Mouse (Mus musculus): ENCODE measurements at regions not wholly inside any gene's neighbourhood (a gene's known extent, or its start where the extent isn't known, plus 50 kb on each side); places are given as distances from the start of the nearest gene placed in this dataset.
"Not testable (repeated sequence)": the region's sequence is repeated elsewhere in the genome, so short reads cannot be mapped to it uniquely, and the experiment has no call there.

DNA sequence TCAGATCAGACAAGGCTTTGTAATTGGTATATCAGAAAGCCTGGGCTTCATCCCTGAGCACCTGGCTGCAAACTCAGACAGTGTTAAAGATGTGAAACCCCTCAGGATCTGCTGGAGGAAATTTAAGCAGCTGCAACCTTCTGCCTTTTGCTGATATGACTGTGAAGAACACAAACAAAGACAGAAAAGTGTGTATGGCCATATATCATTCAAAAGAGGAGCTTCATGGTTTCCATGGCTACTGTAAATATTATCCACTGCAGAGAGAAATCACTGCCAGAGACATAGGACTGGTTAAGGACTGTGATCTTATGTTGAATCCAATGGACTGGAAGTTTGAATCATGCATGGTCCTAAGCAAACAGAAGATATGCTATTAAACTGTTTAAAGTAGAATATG, 402.6 kb upstream of the Ercc4 start:
- H3K4me2 ChIP-seq: no peak overlapping the region
- no peaks in the 10 kb centered on the region for H3K9me3 ChIP-seq
- no peak for ATAC-seq (ENCODE audit: borderline replicate concordance, extremely low read depth, low FRiP score, low TSS enrichment)
- H3K27me3 ChIP-seq: no peaks in the 10 kb centered on the region; the same call in 1 of the 2 replicates
- no peak overlapping the region for H3K4me3 ChIP-seq
- no peaks in the 10 kb centered on the region for H3K36me3 ChIP-seq
- H3K9ac ChIP-seq: no peak overlapping the region
- H3K4me1 ChIP-seq: no peaks in the 10 kb centered on the region
- H3K27ac ChIP-seq: no peak overlapping the region

DNA sequence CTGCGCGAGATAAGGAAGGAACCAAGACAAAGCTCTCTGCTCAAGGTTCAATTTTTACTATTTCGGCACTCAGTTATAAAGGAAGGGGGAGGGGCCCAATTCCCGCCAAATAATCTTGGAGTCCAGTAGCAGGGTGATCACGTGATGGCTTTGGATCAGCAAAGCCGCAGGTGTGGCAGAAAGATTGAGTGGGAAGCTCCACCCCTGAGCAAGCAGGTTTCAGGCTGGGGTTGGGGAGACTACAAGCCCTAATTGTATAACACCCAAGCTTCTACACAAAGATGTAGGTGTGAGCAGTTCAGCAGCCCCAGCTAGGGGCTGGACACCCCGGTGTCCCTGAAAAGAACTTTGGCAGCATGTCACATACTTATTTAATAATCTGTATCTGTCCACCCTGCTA, 388.1 kb upstream of the Ercc4 start:
- H3K9me3 ChIP-seq: not testable (repeated sequence)

DNA sequence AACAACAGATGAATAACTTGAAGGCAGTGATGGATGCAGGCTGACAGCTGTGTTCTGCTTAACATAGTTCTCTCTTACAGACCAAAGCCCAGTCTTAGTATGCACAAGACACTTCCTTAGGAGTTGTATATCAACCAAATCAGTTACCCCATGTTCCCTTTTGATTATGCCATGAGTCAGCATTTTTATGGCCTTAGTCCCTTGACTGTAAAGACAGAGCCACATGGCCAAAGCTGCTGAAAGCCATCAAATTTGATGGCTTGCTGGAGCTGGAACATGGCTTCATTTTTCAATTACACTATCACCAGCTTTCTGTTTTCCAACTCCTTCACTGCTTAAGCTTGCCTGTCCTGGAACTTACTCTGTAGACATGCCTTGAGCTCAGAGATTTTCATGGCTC, 383.4 kb upstream of the Ercc4 start:
- H3K9ac ChIP-seq: no peak overlapping the region
- no peaks in the 10 kb centered on the region for H3K4me1 ChIP-seq
- no peak overlapping the region for H3K4me3 ChIP-seq
- no peak overlapping the region for H3K4me2 ChIP-seq
- no peaks in the 10 kb centered on the region for H3K36me3 ChIP-seq
- H3K27me3 ChIP-seq: no peaks in the 10 kb centered on the region
- no peak overlapping the region for H3K27ac ChIP-seq
- ATAC-seq (ENCODE audit: borderline replicate concordance, extremely low read depth, low FRiP score, low TSS enrichment): no peak
- H3K9me3 ChIP-seq: no peaks in the 10 kb centered on the region

More for the DNA sequence above, 388.1 kb upstream of the Ercc4 start:
- H3K4me1 ChIP-seq; H3K9ac ChIP-seq; H3K27me3 ChIP-seq; ATAC-seq (ENCODE audit: borderline replicate concordance, extremely low read depth, low FRiP score, low TSS enrichment); H3K4me3 ChIP-seq; H3K36me3 ChIP-seq; H3K27ac ChIP-seq; H3K4me2 ChIP-seq: not testable (repeated sequence)
- 70% methylated on average over 6 of the region's 7 CpGs for WGBS

DNA sequence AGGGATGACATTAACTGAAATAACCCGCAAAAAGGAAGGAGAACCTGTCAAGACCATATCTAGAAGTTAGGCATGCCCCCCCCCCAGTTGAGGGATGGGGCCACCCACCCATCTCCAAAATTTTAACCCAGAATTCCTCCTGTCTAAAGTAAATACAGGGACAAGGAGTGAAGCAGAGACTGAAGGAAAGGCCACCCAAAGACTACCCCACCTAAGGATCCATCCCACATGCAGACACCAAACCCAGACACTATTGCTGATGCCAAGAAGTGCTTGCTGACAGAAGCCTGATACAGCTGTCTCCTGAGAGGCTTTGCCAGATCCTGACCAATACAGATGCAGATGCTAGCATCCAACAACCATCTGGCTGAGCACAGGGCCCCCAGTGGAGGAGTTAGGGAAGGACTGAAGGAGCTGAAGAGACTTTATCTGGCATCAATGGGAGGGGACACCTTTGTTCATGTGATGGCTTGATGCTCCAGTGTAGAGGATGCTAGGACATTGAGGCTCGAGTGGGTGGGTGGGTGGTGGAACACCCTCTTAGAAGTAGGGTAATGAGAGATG, 379.2 kb upstream of the Ercc4 start:
- H3K4me1 ChIP-seq; H3K9me3 ChIP-seq; H3K9ac ChIP-seq; H3K36me3 ChIP-seq; H3K27me3 ChIP-seq; H3K4me2 ChIP-seq; H3K4me3 ChIP-seq; H3K27ac ChIP-seq; ATAC-seq (ENCODE audit: borderline replicate concordance, extremely low read depth, low FRiP score, low TSS enrichment): not testable (repeated sequence)
- WGBS: 67% methylated on average over 2 of the region's 2 CpGs

DNA sequence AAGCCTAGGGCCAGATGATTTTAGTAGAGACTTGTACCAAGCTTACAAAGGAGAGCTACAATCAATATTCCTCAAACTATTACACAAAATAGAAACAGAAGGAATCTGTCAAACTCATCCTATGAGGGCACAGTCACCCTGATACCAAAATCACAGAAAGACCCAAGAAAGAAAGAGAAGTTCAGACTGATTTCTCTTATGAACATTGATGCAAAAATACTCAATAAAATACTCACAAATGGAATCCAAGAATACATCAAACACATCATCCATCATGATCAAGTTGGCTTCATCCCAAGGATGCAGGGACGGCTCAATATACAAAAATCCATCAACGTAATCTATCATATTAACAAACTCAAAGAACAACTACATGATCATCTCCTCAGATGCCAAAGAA, 377.9 kb upstream of the Ercc4 start:
- no peaks in the 10 kb centered on the region for H3K4me1 ChIP-seq
- H3K27ac ChIP-seq: no peak overlapping the region
- no peaks in the 10 kb centered on the region for H3K9me3 ChIP-seq
- H3K27me3 ChIP-seq: no peaks in the 10 kb centered on the region
- WGBS: 39% methylated on average over 2 of the region's 2 CpGs
- H3K4me3 ChIP-seq: no peak overlapping the region
- H3K4me2 ChIP-seq: no peak overlapping the region
- H3K9ac ChIP-seq: no peak overlapping the region
- no peak for ATAC-seq (ENCODE audit: borderline replicate concordance, extremely low read depth, low FRiP score, low TSS enrichment)
- no peaks in the 10 kb centered on the region for H3K36me3 ChIP-seq

DNA sequence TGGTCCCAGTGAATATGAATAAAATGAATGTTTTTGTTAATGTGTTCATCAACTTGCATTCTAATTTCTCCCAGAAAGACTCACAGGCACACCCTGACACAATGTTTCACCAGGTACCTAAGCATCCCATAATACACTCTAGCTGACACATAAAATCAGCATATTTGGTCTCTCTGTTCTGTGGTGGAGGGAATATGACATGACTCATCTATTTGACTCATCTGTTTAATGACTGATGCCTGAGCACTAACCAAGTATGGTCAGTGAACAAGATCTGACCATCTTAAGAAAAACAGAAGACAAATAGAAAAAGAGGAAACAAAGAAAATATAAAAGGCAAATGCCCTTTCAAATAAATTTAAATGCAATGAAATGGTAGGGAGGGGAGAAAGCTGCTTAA, 367.0 kb upstream of the Ercc4 start:
- Histone ChIP-seq H3K27ac (no peak overlapping the region), H3K9me3 (no peaks in the 10 kb centered on the region), H3K4me3 (no peak overlapping the region), H3K4me2 (no peak overlapping the region), H3K36me3 (no peaks in the 10 kb centered on the region), H3K9ac (no peak overlapping the region), H3K27me3 (no peaks in the 10 kb centered on the region), H3K4me1 (no peaks in the 10 kb centered on the region)
- ATAC-seq (ENCODE audit: borderline replicate concordance, extremely low read depth, low FRiP score, low TSS enrichment): no peak

DNA sequence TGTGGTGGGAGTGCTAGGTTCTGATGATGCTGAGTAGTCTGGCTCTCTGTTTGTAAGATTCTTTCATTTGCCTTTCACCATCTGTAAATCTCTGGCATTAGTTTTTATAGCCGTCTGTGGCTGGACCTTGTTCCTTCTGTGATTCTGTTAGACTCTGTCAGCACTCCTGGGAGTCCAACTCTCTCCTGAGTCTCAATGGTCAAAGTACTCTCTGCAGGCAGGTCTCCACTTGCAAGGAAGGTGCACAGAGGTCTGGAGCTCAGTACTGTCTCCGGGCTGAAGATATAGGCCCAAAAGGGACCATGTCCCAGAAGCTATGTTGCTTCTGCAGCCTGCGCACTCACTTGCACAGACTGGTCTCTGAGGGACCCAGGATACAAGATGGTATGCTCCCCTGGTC, 356.3 kb upstream of the Ercc4 start:
- Histone ChIP-seq H3K9me3 (no peaks in the 10 kb centered on the region), H3K4me2 (no peak overlapping the region), H3K27me3 (no peaks in the 10 kb centered on the region), H3K4me3 (no peak overlapping the region), H3K36me3 (no peaks in the 10 kb centered on the region), H3K27ac (no peak overlapping the region), H3K4me1 (no peaks in the 10 kb centered on the region), H3K9ac (no peak overlapping the region)
- ATAC-seq (ENCODE audit: borderline replicate concordance, extremely low read depth, low FRiP score, low TSS enrichment): no peak
- WGBS: 84% methylated on average over 3 of the region's 3 CpGs

DNA sequence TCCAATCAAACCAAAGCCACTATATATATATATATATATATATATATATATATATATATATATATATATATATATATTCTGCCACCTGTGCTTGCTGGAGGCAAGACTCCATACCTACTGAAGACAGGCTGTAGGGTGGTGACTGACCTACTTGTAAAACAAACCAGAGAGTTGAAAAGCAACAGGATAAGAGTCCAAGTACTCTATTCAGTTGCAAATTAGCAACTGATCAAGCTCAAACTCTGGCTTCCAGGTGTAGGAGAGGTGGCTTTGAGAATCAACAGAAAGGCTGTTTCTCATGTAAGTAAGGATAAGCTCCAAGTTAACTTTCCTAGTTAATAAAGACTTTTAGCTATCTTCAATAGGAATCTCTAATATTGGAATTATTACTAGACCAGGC, 355.1 kb upstream of the Ercc4 start:
- Histone ChIP-seq H3K4me2 (no peak overlapping the region), H3K27me3 (no peaks in the 10 kb centered on the region), H3K36me3 (no peaks in the 10 kb centered on the region), H3K9me3 (no peaks in the 10 kb centered on the region), H3K9ac (no peak overlapping the region), H3K27ac (no peak overlapping the region), H3K4me1 (no peaks in the 10 kb centered on the region), H3K4me3 (no peak overlapping the region)
- no peak for ATAC-seq (ENCODE audit: borderline replicate concordance, extremely low read depth, low FRiP score, low TSS enrichment)

DNA sequence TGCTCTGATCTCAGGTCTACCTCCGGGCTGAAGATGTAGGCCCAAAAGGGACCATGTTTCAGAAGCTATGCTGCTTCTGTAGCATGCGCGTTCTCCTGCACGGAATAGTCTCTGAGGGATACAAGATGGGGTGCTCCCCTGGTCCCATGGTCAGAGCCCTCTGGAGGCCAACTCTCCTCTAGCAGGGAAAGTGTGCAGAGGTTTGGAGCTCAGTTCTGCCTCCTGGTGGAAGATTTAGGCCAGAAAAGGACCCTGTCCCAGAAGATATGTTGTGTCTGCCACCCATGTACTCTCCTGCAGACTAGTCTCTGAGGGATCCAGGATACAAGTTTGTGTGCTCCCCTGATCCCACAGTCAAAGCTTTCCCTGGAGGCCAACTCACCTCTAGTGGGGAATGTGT, 350.9 kb upstream of the Ercc4 start:
- ATAC-seq (ENCODE audit: borderline replicate concordance, extremely low read depth, low FRiP score, low TSS enrichment): no peak
- 84% methylated on average over 4 of the region's 4 CpGs for WGBS
- Histone ChIP-seq H3K36me3 (no peaks in the 10 kb centered on the region), H3K4me3 (no peak overlapping the region), H3K27me3 (no peaks in the 10 kb centered on the region), H3K27ac (no peak overlapping the region), H3K4me1 (no peaks in the 10 kb centered on the region), H3K4me2 (no peak overlapping the region), H3K9me3 (no peaks in the 10 kb centered on the region), H3K9ac (no peak overlapping the region)

DNA sequence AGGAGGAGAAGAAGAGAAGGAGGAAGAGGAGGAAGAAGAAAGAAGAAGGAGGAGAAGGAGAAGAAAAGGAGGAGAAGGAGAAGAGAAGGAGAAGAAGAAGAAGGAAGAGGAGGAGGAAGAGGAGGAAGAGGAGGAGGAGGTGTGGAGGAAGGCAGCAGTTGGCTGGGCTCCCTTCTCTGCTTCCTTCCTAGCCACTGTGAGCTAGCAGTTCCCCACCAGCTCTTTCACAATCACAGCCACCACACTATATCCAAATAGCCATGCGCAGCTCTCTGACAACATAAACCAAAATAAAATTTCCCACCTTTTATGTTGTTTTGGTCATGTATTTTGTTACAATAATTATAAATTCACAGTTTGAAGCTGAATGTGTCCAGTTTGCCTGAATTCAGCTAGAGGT, 345.3 kb upstream of the Ercc4 start:
- Histone ChIP-seq H3K9ac (no peak overlapping the region), H3K9me3 (no peaks in the 10 kb centered on the region), H3K27me3 (no peaks in the 10 kb centered on the region), H3K4me2 (no peak overlapping the region), H3K27ac (no peak overlapping the region), H3K36me3 (no peaks in the 10 kb centered on the region), H3K4me3 (no peak overlapping the region), H3K4me1 (no peaks in the 10 kb centered on the region)
- no peak for ATAC-seq (ENCODE audit: borderline replicate concordance, extremely low read depth, low FRiP score, low TSS enrichment)
- WGBS: 85% methylated on average over 1 of the region's 1 CpGs

DNA sequence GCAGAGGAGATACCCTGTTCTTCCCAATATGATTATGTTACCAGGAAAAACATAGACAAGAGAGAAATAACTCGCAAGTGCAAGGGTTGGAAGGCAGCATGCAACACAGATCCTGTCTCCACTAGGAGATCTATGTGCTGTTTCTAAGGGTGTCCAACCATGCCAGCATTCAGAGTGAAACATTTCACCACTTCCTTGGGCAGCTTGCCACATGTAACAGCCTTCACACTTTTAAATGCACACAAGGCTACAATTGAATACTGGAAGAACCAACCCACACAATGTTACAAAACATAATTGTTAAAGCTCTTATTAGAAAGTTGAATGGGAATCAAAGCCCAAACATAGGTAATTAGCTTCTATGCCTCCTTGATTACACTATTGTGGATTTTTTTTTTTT, 344.9 kb upstream of the Ercc4 start:
- Histone ChIP-seq H3K4me2 (no peak overlapping the region), H3K27ac (no peak overlapping the region), H3K9ac (no peak overlapping the region), H3K4me3 (no peak overlapping the region), H3K27me3 (no peaks in the 10 kb centered on the region), H3K9me3 (no peaks in the 10 kb centered on the region), H3K36me3 (no peaks in the 10 kb centered on the region), H3K4me1 (no peaks in the 10 kb centered on the region)
- no peak for ATAC-seq (ENCODE audit: borderline replicate concordance, extremely low read depth, low FRiP score, low TSS enrichment)
- 72% methylated on average over 1 of the region's 1 CpGs for WGBS

DNA sequence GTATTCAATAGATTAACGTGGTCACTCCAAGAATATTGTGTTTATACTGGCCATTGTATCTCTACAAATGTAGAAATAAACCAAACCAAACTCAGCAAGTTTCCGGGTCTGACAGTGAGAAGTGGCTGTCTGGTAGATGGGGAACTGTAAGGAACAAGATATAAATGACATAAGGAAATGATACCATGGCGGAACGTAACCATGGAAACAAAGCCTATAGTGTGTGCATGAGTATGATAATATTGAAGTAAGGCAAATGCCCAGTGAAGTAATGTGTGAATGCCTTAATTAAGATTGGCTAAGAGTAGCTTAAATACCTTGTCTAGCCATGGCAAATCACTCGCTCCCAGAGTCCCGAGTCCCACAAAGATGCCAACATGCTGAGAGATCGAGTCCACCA, 342.6 kb upstream of the Ercc4 start:
- no peaks in the 10 kb centered on the region for H3K9me3 ChIP-seq
- H3K27ac ChIP-seq: no peak overlapping the region
- WGBS: 90% methylated on average over 7 of the region's 7 CpGs
- ATAC-seq (ENCODE audit: borderline replicate concordance, extremely low read depth, low FRiP score, low TSS enrichment): no peak
- H3K9ac ChIP-seq: no peak overlapping the region
- H3K4me1 ChIP-seq: no peaks in the 10 kb centered on the region
- no peaks in the 10 kb centered on the region for H3K27me3 ChIP-seq
- H3K36me3 ChIP-seq: no peaks in the 10 kb centered on the region
- H3K4me2 ChIP-seq: no peak overlapping the region
- no peak overlapping the region for H3K4me3 ChIP-seq

DNA sequence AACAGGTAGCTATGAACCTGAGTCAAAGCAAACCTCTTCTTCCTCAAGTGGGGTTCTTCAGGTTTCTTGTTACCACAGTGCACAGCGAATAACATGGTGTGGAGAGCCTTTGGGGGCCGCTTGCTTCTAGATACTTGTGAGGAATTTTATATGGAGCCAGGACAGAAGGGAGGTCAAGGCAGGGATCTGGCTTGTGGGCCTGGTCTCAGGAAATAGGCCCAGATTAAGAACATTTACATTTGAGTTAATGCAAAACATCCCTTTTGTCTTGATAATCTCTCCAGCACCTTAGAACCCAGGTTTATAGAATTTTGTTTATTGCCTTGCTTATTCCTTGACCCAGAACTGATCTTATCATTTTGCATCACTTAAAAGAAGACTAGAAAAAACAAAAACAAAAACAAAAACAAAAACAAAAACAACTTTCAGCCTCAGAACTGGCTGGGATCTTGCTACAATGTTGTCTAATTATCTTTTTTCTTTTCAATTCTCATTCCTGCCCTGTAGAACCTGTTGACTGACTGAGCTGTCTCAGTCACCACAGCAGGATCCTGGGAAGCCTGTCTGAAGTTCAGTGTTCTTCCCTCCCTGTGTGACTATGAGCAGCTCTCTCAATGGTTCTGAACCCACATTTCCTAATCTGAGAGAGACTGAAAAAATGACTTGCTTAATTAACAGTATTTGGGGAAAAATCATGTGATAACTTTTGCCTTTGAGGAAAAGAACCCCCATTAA, 341.2 kb upstream of the Ercc4 start:
- no peaks in the 10 kb centered on the region for H3K36me3 ChIP-seq
- no peaks in the 10 kb centered on the region for H3K4me1 ChIP-seq
- WGBS: 75% methylated on average over 2 of the region's 2 CpGs
- H3K27ac ChIP-seq: no peak overlapping the region
- H3K9ac ChIP-seq: no peak overlapping the region
- no peaks in the 10 kb centered on the region for H3K27me3 ChIP-seq
- no peak overlapping the region for H3K4me2 ChIP-seq
- no peak overlapping the region for H3K4me3 ChIP-seq
- H3K9me3 ChIP-seq: no peaks in the 10 kb centered on the region
- ATAC-seq (ENCODE audit: borderline replicate concordance, extremely low read depth, low FRiP score, low TSS enrichment): no peak

Data from lung, embryonic 15.5 days (tissue).